Mouse (Mus musculus) left cerebral cortex, adult 2 months (tissue): ENCODE data around the gene Otogl. TPM values are rescaled to one million over a fixed set of nuclear protein-coding genes. Genes with fewer than 3 reads are reported as not detected.

Experiments used
- DNase-seq, 2 experiments: peaks; one replicate each; pipeline ENCODE4 v3.0.0; 2021 to 2022; ENCODE audit warnings: low spot score in 2 of 2, mixed read lengths in 1 of 2; ENCODE audit errors: extremely low spot score in 1 of 2
- H3K27ac ChIP-seq: fragments of 200-600 bp; 2 replicates; pipeline ENCODE4 v1.8.1; 2022
- H3K4me3 ChIP-seq: fragments of 200-600 bp; 2 replicates; pipeline ENCODE4 v1.8.1; 2022
- CTCF ChIP-seq: fragments of 200-600 bp; IDR thresholded peaks from 2 replicates; pipeline ENCODE4 v1.8.1; 2022; ENCODE audit warnings: antibody characterized with exemption, mild to moderate bottlenecking, moderate library complexity
- intact Hi-C: fragments of 180-260 bp; cut with DNase I; formaldehyde crosslinking; loops from one replicate; pipeline ENCODE4 v1.15.1; 2025
- long read RNA-seq, 2 experiments: library from polyadenylated mRNA; stranded (forward); transcript quantifications; one replicate each; pipeline ENCODE4 v2.0.0; 2021; ENCODE audit warnings: borderline mapping rate in 2 of 2
- total RNA-seq, 2 experiments: library from RNA; stranded (reverse); gene quantifications; 2 replicates each; pipeline ENCODE4 v1.2.3; 2021

Otogl gene
- under 1 TPM; 0.14 to 0.16 TPM for total RNA-seq
- long read RNA-seq, experiment 1, result 0 reads
- long read RNA-seq, experiment 2, result 0 reads

- DNase-seq, result no peak
- H3K4me3 ChIP-seq, result no peak within 1 kb of the TSS
- no peak within 1 kb of the TSS for H3K27ac ChIP-seq
- no peak for TF ChIP-seq CTCF
- intact Hi-C loops, result no loop called here
Observed at GRCm38 (mm10) chr10:107912084-107912573, at the start of gene Otogl. Otogl (minus strand) TSS chr10:107912134.

- Histone ChIP-seq H3K4me3 (no peak overlapping the region), H3K27ac (no peak overlapping the region)
- intact Hi-C loops, result no loop called here
- DNase-seq, result no peak
- no peak for TF ChIP-seq CTCF
Observed at GRCm38 (mm10) chr10:107956588-107956987, 44.7 kb upstream of the Otogl start.

- H3K27ac ChIP-seq, result no peak overlapping the region
- DNase-seq, result no peak
- no peak overlapping the region for H3K4me3 ChIP-seq
- intact Hi-C loops, result no loop called here
- no peak for TF ChIP-seq CTCF
Observed at GRCm38 (mm10) chr10:107954444-107954843, 42.5 kb upstream of the Otogl start.

- DNase-seq, result no peak
- Histone ChIP-seq H3K4me3 (no peak overlapping the region), H3K27ac (no peak overlapping the region)
- intact Hi-C loops, result no loop called here
- TF ChIP-seq CTCF, result no peak
Observed at GRCm38 (mm10) chr10:107951596-107951995, 39.7 kb upstream of the Otogl start.

GRCm38 (mm10) chr10:107949945-107950344 lies 38.0 kb upstream of the Otogl start:
- Histone ChIP-seq H3K27ac (no peak overlapping the region), H3K4me3 (no peak overlapping the region)
- TF ChIP-seq CTCF, result peak; percentile 37
- intact Hi-C loops, result loop anchor here (5.0 kb wide), 1 partner anchor 92 kb away; no protein-coding TSS in a partner anchor
- DNase-seq, result no peak

GRCm38 (mm10) chr10:107948647-107949046 lies 36.7 kb upstream of the Otogl start:
- H3K27ac ChIP-seq, result no peak overlapping the region
- no peak for TF ChIP-seq CTCF
- intact Hi-C loops, result loop anchor here (5.0 kb wide), 1 partner anchor 94 kb away; no protein-coding TSS in a partner anchor
- DNase-seq, result no peak
- H3K4me3 ChIP-seq, result no peak overlapping the region

- no peak for TF ChIP-seq CTCF
- no peak for DNase-seq
- intact Hi-C loops, result loop anchor here (5.0 kb wide), 1 partner anchor 94 kb away; no protein-coding TSS in a partner anchor
- Histone ChIP-seq H3K4me3 (no peak overlapping the region), H3K27ac (no peak overlapping the region)
Observed at GRCm38 (mm10) chr10:107948038-107948437, 36.1 kb upstream of the Otogl start.

- DNase-seq, result no peak
- H3K4me3 ChIP-seq, result no peak overlapping the region
- no peak for TF ChIP-seq CTCF
- intact Hi-C loops, result loop anchor here (5.0 kb wide), 1 partner anchor 96 kb away; no protein-coding TSS in a partner anchor
- H3K27ac ChIP-seq, result no peak overlapping the region
Observed at GRCm38 (mm10) chr10:107946348-107946747, 34.4 kb upstream of the Otogl start.

GRCm38 (mm10) chr10:107943859-107944258 lies 31.9 kb upstream of the Otogl start:
- TF ChIP-seq CTCF, result no peak
- Histone ChIP-seq H3K4me3 (no peak overlapping the region), H3K27ac (no peak overlapping the region)
- intact Hi-C loops, result no loop called here
- no peak for DNase-seq

- intact Hi-C loops, result no loop called here
- no peak overlapping the region for H3K4me3 ChIP-seq
- no peak for TF ChIP-seq CTCF
- no peak overlapping the region for H3K27ac ChIP-seq
- DNase-seq, result no peak
Observed at GRCm38 (mm10) chr10:107941188-107941900, 29.4 kb upstream of the Otogl start.

- DNase-seq, result no peak
- no peak for TF ChIP-seq CTCF
- Histone ChIP-seq H3K4me3 (no peak overlapping the region), H3K27ac (no peak overlapping the region)
- intact Hi-C loops, result no loop called here
Observed at GRCm38 (mm10) chr10:107940302-107940701, 28.4 kb upstream of the Otogl start.

GRCm38 (mm10) chr10:107939821-107940220 lies 27.9 kb upstream of the Otogl start:
- intact Hi-C loops, result loop anchor here (10.0 kb wide), 3 partner anchors 255 to 505 kb away; no protein-coding TSS in a partner anchor
- TF ChIP-seq CTCF, result no peak
- Histone ChIP-seq H3K4me3 (no peak overlapping the region), H3K27ac (no peak overlapping the region)
- DNase-seq, result no peak
